Mouse (Mus musculus) left cerebral cortex, adult 18-20 months (tissue): Measurements from ENCODE around the gene Rcbtb2. TPM values are rescaled to one million over a fixed set of nuclear protein-coding genes. Genes with fewer than 3 reads are reported as not detected.
A peak's percentile ranks its signal among the peaks of the same experiment; 100 is the strongest.

ENCODE experiments used
- DNase-seq, 2 experiments: peaks; one replicate each; pipeline ENCODE4 v3.0.0; 2021 to 2022; ENCODE audit warnings: low spot score in 2 of 2, mixed read lengths in 1 of 2
- total RNA-seq, 2 experiments: library from RNA; stranded (reverse); gene quantifications; 2 replicates each; pipeline ENCODE4 v1.2.3; 2021

The Rcbtb2 gene
- total RNA-seq, 2 experiments from 2014 or later, result 20.8 to 22.4 TPM

- DNase-seq, result peak in 1 of 2 experiments; percentile 43
These were observed 76.2 kb downstream of the Rcbtb2 start for GRCm38 (mm10) chr14:73199058-73199457.

DNA sequence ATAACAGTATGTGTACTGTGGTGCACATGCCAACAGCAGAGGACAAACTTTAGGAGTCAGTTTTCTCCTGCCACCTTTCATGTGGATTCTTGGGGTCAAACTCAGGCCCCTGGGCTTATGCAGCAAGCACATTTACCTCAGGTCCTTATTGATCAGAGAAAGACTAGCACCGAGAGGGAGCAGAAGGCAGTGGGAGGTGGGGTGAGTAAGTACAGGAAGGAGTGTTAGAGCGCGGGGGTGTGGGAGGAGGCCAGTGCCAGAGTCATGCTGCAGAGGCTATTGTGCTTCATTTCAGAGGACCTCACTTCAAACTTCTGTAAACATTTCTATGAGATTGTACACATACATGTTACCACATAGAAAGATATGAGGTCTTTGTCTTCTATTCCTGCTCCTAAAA is 78.6 kb downstream of the Rcbtb2 start:
- peak; percentile 18 to 40 for DNase-seq

DNA sequence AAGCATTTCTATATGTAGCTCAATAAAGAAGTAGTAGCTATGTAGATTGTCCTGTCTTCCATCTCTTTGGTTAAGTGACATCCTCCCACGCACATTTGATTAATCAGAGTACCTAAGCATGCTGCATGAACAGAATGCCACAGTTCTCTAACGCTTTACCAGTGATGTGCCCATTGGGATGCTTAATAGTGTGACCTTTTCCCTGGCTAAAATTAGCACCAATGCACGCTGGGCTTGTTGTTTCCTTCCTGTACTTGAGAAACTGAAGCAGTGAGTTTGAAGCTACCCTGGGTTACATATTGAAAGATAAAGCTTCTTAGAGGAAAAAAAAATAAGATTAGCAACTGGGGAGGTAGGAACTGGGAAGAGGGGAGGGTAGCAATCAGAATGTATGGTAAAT is 81.2 kb downstream of the Rcbtb2 start:
- no peak for DNase-seq

DNA sequence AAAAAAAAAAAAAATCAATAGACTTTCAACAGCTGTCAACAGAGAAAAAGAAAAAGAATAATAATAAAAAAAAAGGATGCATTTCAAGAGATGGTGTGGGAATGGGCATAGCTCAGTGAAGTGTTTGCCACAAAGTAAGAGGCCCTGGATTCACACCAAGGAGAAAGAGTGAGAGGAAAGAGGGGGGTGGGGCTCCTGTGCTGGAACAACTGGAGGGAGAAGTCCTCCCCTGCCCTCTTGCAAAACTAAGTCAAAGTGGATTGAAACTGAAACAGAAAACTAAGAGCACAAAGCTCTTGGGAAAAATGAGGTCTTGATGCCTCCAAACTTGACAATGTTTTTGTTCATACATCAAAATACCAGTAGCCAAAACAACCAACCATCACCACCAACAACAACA is 86.4 kb downstream of the Rcbtb2 start:
- DNase-seq, result no peak

DNA sequence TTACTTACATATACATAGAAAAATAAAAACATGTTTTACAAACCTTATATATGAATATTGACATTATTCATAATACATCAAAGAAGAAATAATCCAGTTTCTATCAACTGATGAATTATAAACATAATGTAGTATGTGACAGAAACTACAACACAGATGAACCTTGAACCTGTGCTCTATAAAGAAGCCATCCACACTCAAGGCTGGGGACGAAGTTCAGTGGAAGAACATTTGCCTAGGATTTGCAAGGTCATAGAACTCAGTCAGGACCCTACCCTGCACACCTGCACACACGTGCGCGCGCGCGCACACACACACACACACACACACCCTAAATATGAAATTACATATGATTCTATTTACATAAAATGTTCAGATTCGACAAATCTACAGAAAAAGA is 87.4 kb downstream of the Rcbtb2 start:
- DNase-seq, result no peak

DNA sequence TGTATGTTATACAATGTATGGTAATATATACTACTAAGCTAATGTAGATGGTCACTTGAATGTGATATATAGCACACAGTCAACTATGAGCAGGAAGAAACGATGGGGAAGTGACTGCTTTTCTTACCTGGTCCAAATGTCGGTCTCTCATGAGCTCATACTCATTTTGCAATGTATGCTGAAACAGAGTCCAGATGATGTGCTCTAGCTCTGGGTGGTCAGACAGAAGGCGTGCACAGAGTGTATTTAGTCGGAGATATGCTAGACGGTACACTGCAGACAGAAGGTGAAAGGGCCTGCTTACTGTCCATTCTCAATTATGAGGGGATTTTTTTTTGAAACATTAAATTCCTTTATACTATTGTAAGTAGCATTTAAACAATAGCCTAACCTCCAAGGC is 88.6 kb downstream of the Rcbtb2 start:
- no peak for DNase-seq

DNA sequence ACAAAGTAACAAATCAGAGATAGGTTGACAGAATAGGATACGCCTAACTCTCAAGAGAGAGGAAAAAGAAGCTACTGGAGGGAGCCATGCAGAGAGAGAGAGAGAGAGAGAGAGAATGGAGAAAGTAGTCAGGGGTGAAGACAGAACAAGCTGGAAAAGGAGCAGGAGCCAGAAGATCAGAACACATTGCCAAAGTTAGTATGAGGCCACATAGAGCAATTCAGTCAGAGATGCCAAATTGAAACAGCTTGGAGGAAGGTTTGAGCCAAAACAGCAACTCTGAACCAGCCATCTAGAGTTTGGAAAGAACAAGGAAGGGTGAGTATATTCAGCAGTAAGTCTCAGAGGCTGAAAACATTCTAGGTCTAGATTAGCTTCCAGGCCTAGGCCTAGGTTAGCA is 94.2 kb downstream of the Rcbtb2 start:
- DNase-seq, result no peak

DNA sequence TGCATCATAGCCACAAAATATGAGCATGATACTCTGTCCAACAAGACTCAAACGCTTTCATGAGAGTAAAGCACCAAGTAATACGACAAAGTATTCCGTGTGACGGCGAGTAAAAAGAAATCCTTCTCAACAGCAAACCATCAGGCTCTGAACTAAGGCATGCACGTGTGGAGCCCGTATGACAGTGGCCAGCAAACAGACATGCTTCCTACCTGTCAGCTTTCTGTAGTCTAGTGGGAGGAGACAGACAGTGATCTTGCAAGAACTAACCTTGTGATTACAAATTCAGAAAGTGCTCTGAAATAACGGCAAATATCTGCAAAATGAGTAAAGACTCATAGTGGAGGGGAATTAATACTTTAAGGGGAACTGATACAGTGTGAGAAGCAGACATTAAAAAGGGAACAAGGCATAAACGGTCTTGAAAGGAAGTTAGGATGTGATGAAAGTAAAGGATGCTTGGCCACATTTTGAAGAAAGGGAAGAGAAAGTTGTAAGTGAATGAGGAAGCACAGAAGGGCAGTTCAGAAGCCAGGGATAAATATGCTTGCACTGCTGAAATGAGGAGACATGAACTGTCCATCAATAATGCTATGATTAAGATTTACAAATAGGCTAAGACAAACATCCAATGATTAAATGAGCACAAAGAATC is 99.6 kb downstream of the Rcbtb2 start:
- no peak for DNase-seq

GRCm38 (mm10) chr14:73226346-73226745 is 103.5 kb downstream of the Rcbtb2 start:
- no peak for DNase-seq

DNA sequence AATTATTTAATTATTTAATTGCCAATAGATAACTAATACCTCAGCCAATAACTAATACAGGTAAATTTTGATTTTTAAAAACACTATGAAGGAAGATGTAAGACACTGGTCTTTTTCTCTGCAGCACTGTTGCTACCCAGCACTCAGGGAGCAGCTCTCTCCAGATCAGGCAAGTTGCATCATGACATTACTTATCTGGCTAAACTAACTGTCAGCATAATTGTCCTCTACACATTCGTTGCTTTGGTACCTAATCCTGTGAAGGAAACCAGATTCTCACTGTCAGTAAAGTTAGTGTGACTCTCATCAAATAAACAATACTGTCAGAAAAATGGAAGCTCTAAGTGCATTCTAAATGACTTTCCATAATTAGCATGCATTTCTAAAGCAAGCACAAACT is 104.0 kb downstream of the Rcbtb2 start:
- no peak for DNase-seq

DNA sequence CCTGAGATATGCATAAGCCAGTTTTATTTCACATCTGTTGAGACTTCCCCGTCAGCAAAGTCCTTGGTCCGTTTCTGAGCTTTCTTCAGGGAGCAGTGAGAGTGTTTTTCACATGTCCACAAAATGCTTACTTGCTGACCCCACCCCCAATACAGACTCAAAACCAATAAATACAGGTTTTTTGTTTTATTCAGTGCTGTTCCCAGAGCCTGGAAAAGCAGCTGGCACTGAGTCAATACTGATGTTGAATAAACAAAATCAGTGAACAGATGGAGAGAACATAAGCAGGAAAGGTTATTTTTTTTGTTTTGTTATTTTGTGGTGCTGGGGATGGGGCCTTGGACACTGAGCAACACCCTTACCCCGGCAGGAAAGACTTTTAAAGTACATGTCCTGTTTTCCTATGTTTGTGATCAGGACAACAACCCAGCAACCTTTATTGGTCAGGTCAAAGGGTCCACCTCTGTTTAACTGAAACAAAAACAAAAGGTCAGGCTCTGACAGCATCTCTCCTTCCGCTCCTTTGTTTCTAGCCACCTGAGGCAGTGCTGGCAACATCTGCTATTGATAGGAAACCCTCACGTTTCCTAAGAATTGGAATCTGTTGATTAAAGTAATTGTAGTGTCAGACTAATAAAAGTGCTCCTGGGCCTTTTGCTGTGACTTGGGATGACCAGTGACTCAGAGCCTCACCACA is 108.6 kb downstream of the Rcbtb2 start:
- DNase-seq, result no peak

- DNase-seq, result no peak
These were observed 111.7 kb downstream of the Rcbtb2 start for GRCm38 (mm10) chr14:73234468-73235031.

- peak in 1 of 2 experiments; percentile 11 for DNase-seq
These were observed 115.0 kb downstream of the Rcbtb2 start, which contains the start of gene Lpar6 for GRCm38 (mm10) chr14:73237848-73238321. Gene Lpar6 (plus strand): TSS chr14:73237895.

DNA sequence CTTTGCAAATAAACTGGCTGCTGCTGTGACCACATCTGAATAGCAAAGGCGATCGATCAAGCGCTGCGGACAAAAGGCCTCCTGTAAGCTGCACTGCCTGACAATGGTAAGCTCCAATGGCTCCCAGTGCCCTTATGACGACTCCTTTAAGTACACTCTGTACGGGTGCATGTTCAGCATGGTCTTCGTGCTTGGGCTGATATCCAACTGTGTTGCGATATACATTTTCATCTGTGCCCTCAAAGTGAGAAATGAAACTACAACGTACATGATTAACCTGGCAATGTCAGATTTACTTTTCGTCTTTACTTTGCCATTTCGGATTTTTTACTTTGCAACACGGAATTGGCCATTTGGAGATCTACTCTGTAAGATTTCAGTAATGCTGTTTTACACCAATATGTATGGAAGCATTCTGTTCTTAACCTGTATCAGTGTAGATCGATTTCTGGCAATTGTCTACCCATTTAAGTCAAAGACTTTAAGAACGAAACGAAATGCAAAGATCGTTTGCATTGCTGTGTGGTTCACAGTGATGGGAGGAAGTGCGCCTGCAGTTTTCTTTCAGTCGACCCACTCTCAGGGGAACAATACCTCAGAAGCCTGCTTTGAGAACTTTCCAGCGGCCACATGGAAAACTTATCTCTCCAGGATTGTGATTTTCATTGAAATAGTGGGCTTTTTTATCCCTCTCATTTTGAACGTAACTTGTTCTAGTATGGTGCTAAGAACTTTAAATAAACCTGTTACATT is 115.8 kb downstream of the Rcbtb2 start:
- DNase-seq, result peak in 1 of 2 experiments; percentile 7

GRCm38 (mm10) chr14:73239291-73239690 is 116.5 kb downstream of the Rcbtb2 start:
- DNase-seq, result no peak

DNA sequence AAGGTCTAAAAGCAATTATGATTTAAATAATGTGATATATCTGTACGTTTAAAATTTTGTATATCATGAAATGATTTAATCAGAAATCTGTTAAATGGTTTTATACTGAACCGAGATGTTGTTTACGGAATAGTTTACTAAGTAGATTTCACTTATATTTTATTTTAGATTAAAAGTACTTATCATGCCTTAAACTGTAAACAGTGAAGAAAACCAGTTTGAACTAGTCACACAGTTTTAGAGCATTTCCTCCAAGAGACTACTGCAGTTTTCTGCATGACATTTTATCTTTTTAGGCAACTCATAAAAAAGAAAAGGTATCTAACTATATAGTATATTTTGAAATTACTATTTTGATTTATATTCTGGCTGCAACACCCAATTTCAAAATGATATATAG is 117.0 kb downstream of the Rcbtb2 start:
- DNase-seq, result no peak

- DNase-seq, result no peak
These were observed 121.3 kb downstream of the Rcbtb2 start for GRCm38 (mm10) chr14:73244061-73244597.

GRCm38 (mm10) chr14:73250056-73250455 is 127.2 kb downstream of the Rcbtb2 start:
- DNase-seq, result no peak

DNA sequence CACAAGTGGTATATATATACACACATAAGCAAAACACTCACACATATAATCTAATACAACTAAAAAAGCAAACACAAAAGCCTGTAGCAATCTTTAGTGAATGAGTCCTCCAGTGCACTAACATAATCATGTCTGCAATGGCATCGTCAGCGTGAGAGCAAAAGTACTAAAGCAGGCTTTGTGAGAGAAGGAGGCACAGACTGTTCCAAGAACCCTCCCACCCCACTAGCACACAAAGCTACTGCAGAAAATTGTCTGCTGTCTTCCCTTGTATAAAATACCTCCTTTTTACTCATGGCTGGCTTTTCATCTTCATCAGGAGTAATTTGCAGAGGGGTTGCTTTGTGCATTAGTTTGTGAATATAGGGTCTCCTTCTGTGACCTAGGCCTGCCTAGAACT is 129.4 kb downstream of the Rcbtb2 start:
- DNase-seq, result peak in 1 of 2 experiments; percentile 25

GRCm38 (mm10) chr14:73253453-73254251 is 130.8 kb downstream of the Rcbtb2 start:
- DNase-seq, result no peak
